Mouse (Mus musculus): ENCODE measurements around the gene Gzmn. TPM values are rescaled to one million over a fixed set of nuclear protein-coding genes. Genes with fewer than 3 reads are reported as not detected.
"Not testable (repeated sequence)": the region's sequence is repeated elsewhere in the genome, so short reads cannot be mapped to it uniquely, and the experiment has no call there.

Gzmn gene
- polyA plus RNA-seq, 1 experiment from 2014 or later, result not detected

- WGBS, result 68% methylated on average over 2 of the region's 2 CpGs
- no peak overlapping the region for H3K9ac ChIP-seq
- H3K27me3 ChIP-seq, result no peaks in the 10 kb centered on the region
- H3K4me2 ChIP-seq (replicated peaks), result no peak overlapping the region
- H3K27ac ChIP-seq, result no peak overlapping the region
- no peak for ATAC-seq (ENCODE audit: insufficient number of reproducible peaks, insufficient read depth, low FRiP score, low TSS enrichment)
- H3K4me3 ChIP-seq, result no peak overlapping the region
- H3K4me1 ChIP-seq, result no peaks in the 10 kb centered on the region
- H3K9me3 ChIP-seq, result no peaks in the 10 kb centered on the region
- H3K36me3 ChIP-seq, result no peaks in the 10 kb centered on the region
Observed at GRCm38 (mm10) chr14:56155340-56155739, 19.1 kb downstream of the Gzmn start.

- H3K27ac ChIP-seq; H3K4me2 ChIP-seq (replicated peaks); H3K4me3 ChIP-seq; H3K27me3 ChIP-seq; H3K9ac ChIP-seq; H3K36me3 ChIP-seq; H3K9me3 ChIP-seq; H3K4me1 ChIP-seq; ATAC-seq (ENCODE audit: insufficient number of reproducible peaks, insufficient read depth, low FRiP score, low TSS enrichment): not testable (repeated sequence)
- 82% methylated on average over 1 of the region's 1 CpGs for WGBS
Observed at GRCm38 (mm10) chr14:56133675-56134074, 40.7 kb downstream of the Gzmn start.

- H3K27ac ChIP-seq; H3K27me3 ChIP-seq; H3K4me2 ChIP-seq (replicated peaks); H3K4me3 ChIP-seq; ATAC-seq (ENCODE audit: insufficient number of reproducible peaks, insufficient read depth, low FRiP score, low TSS enrichment); H3K4me1 ChIP-seq; H3K36me3 ChIP-seq; H3K9me3 ChIP-seq; H3K9ac ChIP-seq: not testable (repeated sequence)
- WGBS, result 87% methylated on average over 2 of the region's 2 CpGs
Observed at GRCm38 (mm10) chr14:56132508-56132907, 41.9 kb downstream of the Gzmn start, which contains the start of gene Gzmd. Gene Gzmd (minus strand): TSS chr14:56132608.

GRCm38 (mm10) chr14:56128341-56128740, 46.1 kb downstream of the Gzmn start:
- no peak overlapping the region for H3K4me2 ChIP-seq (replicated peaks)
- no peak overlapping the region for H3K27ac ChIP-seq
- no peaks in the 10 kb centered on the region for H3K36me3 ChIP-seq
- no peaks in the 10 kb centered on the region for H3K4me1 ChIP-seq
- no peak for ATAC-seq (ENCODE audit: insufficient number of reproducible peaks, insufficient read depth, low FRiP score, low TSS enrichment)
- WGBS, result 46% methylated on average over 3 of the region's 3 CpGs
- no peak overlapping the region for H3K9ac ChIP-seq
- H3K27me3 ChIP-seq, result no peaks in the 10 kb centered on the region
- H3K4me3 ChIP-seq, result no peak overlapping the region
- H3K9me3 ChIP-seq, result no peaks in the 10 kb centered on the region

- Histone ChIP-seq H3K9ac (no peak overlapping the region), H3K27me3 (no peaks in the 10 kb centered on the region), H3K4me3 (no peak overlapping the region), H3K36me3 (no peaks in the 10 kb centered on the region), H3K4me2 (replicated peaks) (no peak overlapping the region), H3K27ac (no peak overlapping the region), H3K4me1 (no peaks in the 10 kb centered on the region), H3K9me3 (no peaks in the 10 kb centered on the region)
- ATAC-seq (ENCODE audit: insufficient number of reproducible peaks, insufficient read depth, low FRiP score, low TSS enrichment), result no peak
- 85% methylated on average over 3 of the region's 3 CpGs for WGBS
Observed at GRCm38 (mm10) chr14:56123516-56123915, 50.9 kb downstream of the Gzmn start.

- Histone ChIP-seq H3K9me3 (no peaks in the 10 kb centered on the region), H3K4me1 (no peaks in the 10 kb centered on the region), H3K27me3 (no peaks in the 10 kb centered on the region), H3K4me3 (no peak within 1 kb of the TSS), H3K27ac (no peak within 1 kb of the TSS), H3K36me3 (no peaks in the 10 kb centered on the region), H3K4me2 (replicated peaks) (no peak within 1 kb of the TSS), H3K9ac (no peak within 1 kb of the TSS)
- ATAC-seq (ENCODE audit: insufficient number of reproducible peaks, insufficient read depth, low FRiP score, low TSS enrichment), result no peak
Observed at GRCm38 (mm10) chr14:56120525-56120924, 53.9 kb downstream of the Gzmn start, which contains the start of gene Gzme. Gene Gzme (minus strand): TSS chr14:56120625.

Other genes with a start within 250 kb of the Gzmn start
- gene Cma1, start 229.9 kb downstream of the Gzmn start, polyA plus RNA-seq (2016; fragmentation: Nextera tagmentation; extraction: Ambion mirVana), result 0.60 and 0.85 TPM in 2 replicates
- gene Cma2, start 223.6 kb downstream of the Gzmn start, polyA plus RNA-seq (2016; fragmentation: Nextera tagmentation; extraction: Ambion mirVana), result not detected in 2 replicates
- gene Mcpt1, start 156.6 kb downstream of the Gzmn start, polyA plus RNA-seq (2016; fragmentation: Nextera tagmentation; extraction: Ambion mirVana), result not detected in 2 replicates
- not detected in 2 replicates for gene Mcpt9, start 144.1 kb downstream of the Gzmn start, polyA plus RNA-seq (2016; fragmentation: Nextera tagmentation; extraction: Ambion mirVana)
- not detected in 2 replicates for gene Mcpt2, start 132.6 kb downstream of the Gzmn start, polyA plus RNA-seq (2016; fragmentation: Nextera tagmentation; extraction: Ambion mirVana)
- gene Mcpt4, start 112.3 kb downstream of the Gzmn start, polyA plus RNA-seq (2016; fragmentation: Nextera tagmentation; extraction: Ambion mirVana), result not detected in 2 replicates
- not detected in 2 replicates for gene Mcpt8, start 89.3 kb downstream of the Gzmn start, polyA plus RNA-seq (2016; fragmentation: Nextera tagmentation; extraction: Ambion mirVana)
- gene Ctsg, start 72.0 kb downstream of the Gzmn start, polyA plus RNA-seq (2016; fragmentation: Nextera tagmentation; extraction: Ambion mirVana), result not detected in 2 replicates
- not detected in 2 replicates for gene Gzme, start 54.0 kb downstream of the Gzmn start, polyA plus RNA-seq (2016; fragmentation: Nextera tagmentation; extraction: Ambion mirVana)
- not detected in 2 replicates for gene Gzmd, start 42.0 kb downstream of the Gzmn start, polyA plus RNA-seq (2016; fragmentation: Nextera tagmentation; extraction: Ambion mirVana)
- not detected in 2 replicates for gene Gzmg, start 15.0 kb downstream of the Gzmn start, polyA plus RNA-seq (2016; fragmentation: Nextera tagmentation; extraction: Ambion mirVana)
- gene Gzmf, start 36.8 kb upstream of the Gzmn start, polyA plus RNA-seq (2016; fragmentation: Nextera tagmentation; extraction: Ambion mirVana), result not detected in 2 replicates
- not detected in 2 replicates for gene Gzmc, start 60.1 kb upstream of the Gzmn start, polyA plus RNA-seq (2016; fragmentation: Nextera tagmentation; extraction: Ambion mirVana)
- 0.22 TPM in 1 of 2 replicates, not detected in the other for gene Gzmb, start 87.7 kb upstream of the Gzmn start, polyA plus RNA-seq (2016; fragmentation: Nextera tagmentation; extraction: Ambion mirVana)
- 0.15 TPM in 1 of 2 replicates, not detected in the other for gene Atp12a, start 190.5 kb upstream of the Gzmn start, polyA plus RNA-seq (2016; fragmentation: Nextera tagmentation; extraction: Ambion mirVana)
- gene Rnf17, start 228.0 kb upstream of the Gzmn start, polyA plus RNA-seq (2016; fragmentation: Nextera tagmentation; extraction: Ambion mirVana), result 1.5 and 2.5 TPM in 2 replicates

Data from embryonic facial prominence, embryonic 12.5 days (tissue).